Mouse (Mus musculus) kidney, embryonic 15.5 days (tissue): Measurements from ENCODE around the gene 4933407L21Rik. TPM values are rescaled to one million over a fixed set of nuclear protein-coding genes. Genes with fewer than 3 reads are reported as not detected.
A peak's percentile ranks its signal among the peaks of the same experiment; 100 is the strongest.

Source experiments
- ATAC-seq: fragments of 200-750 bp; cut with Nextera tagmentation; replicated peaks from 2 replicates; pipeline ENCODE4 v1.8.0; 2017; ENCODE audit warnings: moderate TSS enrichment; ENCODE audit not compliant: low FRiP score
- H3K27ac ChIP-seq: fragments of 300-500 bp; sonication (generic); 2 replicates; pipeline ENCODE4 v1.5.1; 2015; ENCODE audit warnings: mild to moderate bottlenecking, inconsistent platforms
- H3K27me3 ChIP-seq: fragments of 300-500 bp; sonication (generic); 2 replicates; pipeline ENCODE4 v1.6.1; 2015; ENCODE audit warnings: inconsistent platforms
- H3K36me3 ChIP-seq: fragments of 300-500 bp; sonication (generic); 2 replicates; pipeline ENCODE4 v1.6.1; 2015; ENCODE audit warnings: inconsistent platforms
- H3K4me1 ChIP-seq: fragments of 300-500 bp; sonication (generic); 2 replicates; pipeline ENCODE4 v1.6.1; 2015; ENCODE audit warnings: inconsistent platforms
- H3K4me2 ChIP-seq: fragments of 300-500 bp; sonication (generic); 2 replicates; pipeline ENCODE4 v1.6.1; 2015; ENCODE audit warnings: moderate library complexity, mild to moderate bottlenecking, inconsistent platforms
- H3K4me3 ChIP-seq: fragments of 300-500 bp; sonication (generic); replicated peaks from 2 replicates; pipeline ENCODE4 v1.5.1; 2015; ENCODE audit warnings: mild to moderate bottlenecking, inconsistent platforms
- H3K9ac ChIP-seq: fragments of 300-500 bp; sonication (generic); 2 replicates; pipeline ENCODE4 v1.6.1; 2015; ENCODE audit warnings: mild to moderate bottlenecking, inconsistent platforms
- H3K9me3 ChIP-seq: fragments of 300-500 bp; sonication (generic); replicated peaks from 2 replicates; pipeline ENCODE4 v1.6.1; 2016; ENCODE audit warnings: inconsistent platforms
- WGBS: fragments of 180-500 bp; shearing (Covaris S2); methylation state at CpG from one replicate; pipeline ENCODE4 v1.1.7; 2015; ENCODE audit warnings: mixed read lengths; 5-methylcytosine and 5-hydroxymethylcytosine counted together
- polyA plus RNA-seq: library from polyadenylated mRNA; unstranded; fragments of >200 nt; fragmentation: Nextera tagmentation; extraction: Ambion mirVana; gene quantifications from 2 replicates; pipeline ENCODE4 v1.2.1, GENCODE M21; 2015

Gene 4933407L21Rik
- polyA plus RNA-seq, 1 experiment from 2014 or later, result 1.5 TPM

- Histone ChIP-seq H3K4me1 (0 out of 2 replicates have a peak, but pooled peaks cover 7% of the 10 kb centered on the region), H3K27ac (no peak overlapping the region), H3K36me3 (no peaks in the 10 kb centered on the region), H3K27me3 (no peaks in the 10 kb centered on the region), H3K4me2 (no peak overlapping the region), H3K9me3 (no peaks in the 10 kb centered on the region), H3K4me3 (no peak overlapping the region), H3K9ac (no peak overlapping the region)
- WGBS, result 69% methylated on average over 7 of the region's 7 CpGs
- ATAC-seq, result no peak
Observed at GRCm38 (mm10) chr1:85922127-85922864, 6.0 kb upstream of the 4933407L21Rik start.

- ATAC-seq, result no peak
- H3K4me2 ChIP-seq, result no peak overlapping the region
- no peak overlapping the region for H3K9ac ChIP-seq
- no peaks in the 10 kb centered on the region for H3K9me3 ChIP-seq
- H3K4me3 ChIP-seq, result no peak overlapping the region
- H3K36me3 ChIP-seq, result no peaks in the 10 kb centered on the region
- H3K4me1 ChIP-seq, result 0 out of 2 replicates have a peak, but pooled peaks cover 10% of the 10 kb centered on the region
- H3K27ac ChIP-seq, result no peak overlapping the region
- 66% methylated on average over 5 of the region's 5 CpGs for WGBS
- H3K27me3 ChIP-seq, result no peaks in the 10 kb centered on the region
Observed at GRCm38 (mm10) chr1:85922865-85923211, 5.4 kb upstream of the 4933407L21Rik start.

GRCm38 (mm10) chr1:85925183-85925582, 3.1 kb upstream of the 4933407L21Rik start:
- no peaks in the 10 kb centered on the region for H3K36me3 ChIP-seq
- H3K4me1 ChIP-seq, result peaks cover 21% of the 10 kb centered on the region
- no peaks in the 10 kb centered on the region for H3K9me3 ChIP-seq
- H3K27ac ChIP-seq, result no peak overlapping the region
- ATAC-seq, result no peak
- no peak overlapping the region for H3K4me2 ChIP-seq
- no peak overlapping the region for H3K9ac ChIP-seq
- no peaks in the 10 kb centered on the region for H3K27me3 ChIP-seq
- WGBS, result 76% methylated on average over 5 of the region's 5 CpGs
- no peak overlapping the region for H3K4me3 ChIP-seq

- H3K27me3 ChIP-seq, result no peaks in the 10 kb centered on the region
- H3K4me2 ChIP-seq, result no peak overlapping the region
- H3K4me1 ChIP-seq, result peaks cover 34% of the 10 kb centered on the region
- no peak overlapping the region for H3K9ac ChIP-seq
- no peaks in the 10 kb centered on the region for H3K36me3 ChIP-seq
- ATAC-seq, result peak; percentile 27
- peak overlapping the region; percentile 61 for H3K27ac ChIP-seq
- no peak overlapping the region for H3K4me3 ChIP-seq
- no peaks in the 10 kb centered on the region for H3K9me3 ChIP-seq
- 30% methylated on average over 4 of the region's 4 CpGs for WGBS
Observed at GRCm38 (mm10) chr1:85928688-85929065, 394 bp downstream of the 4933407L21Rik start.

GRCm38 (mm10) chr1:85929406-85929805, 1.1 kb downstream of the 4933407L21Rik start:
- Histone ChIP-seq H3K4me2 (no peak overlapping the region), H3K27me3 (no peaks in the 10 kb centered on the region), H3K9ac (no peak overlapping the region), H3K9me3 (no peaks in the 10 kb centered on the region), H3K36me3 (no peaks in the 10 kb centered on the region), H3K4me3 (no peak overlapping the region), H3K27ac (peak overlapping the region; percentile 61; the same call in 1 of the 2 replicates), H3K4me1 (peaks cover 41% of the 10 kb centered on the region)
- ATAC-seq, result no peak
- WGBS, result 79% methylated on average over 6 of the region's 6 CpGs

- no peak overlapping the region for H3K27ac ChIP-seq
- no peak overlapping the region for H3K4me2 ChIP-seq
- H3K27me3 ChIP-seq, result no peaks in the 10 kb centered on the region
- no peak overlapping the region for H3K9ac ChIP-seq
- ATAC-seq, result no peak
- peaks cover 49% of the 10 kb centered on the region for H3K4me1 ChIP-seq
- H3K36me3 ChIP-seq, result no peaks in the 10 kb centered on the region
- H3K9me3 ChIP-seq, result no peaks in the 10 kb centered on the region
- H3K4me3 ChIP-seq, result no peak overlapping the region
- WGBS, result 84% methylated on average over 5 of the region's 5 CpGs
Observed at GRCm38 (mm10) chr1:85931170-85931569, 2.9 kb downstream of the 4933407L21Rik start.

- peak; percentile 78 for ATAC-seq
- no peak overlapping the region for H3K9ac ChIP-seq
- H3K9me3 ChIP-seq, result no peaks in the 10 kb centered on the region
Observed at GRCm38 (mm10) chr1:85933226-85933625, 4.9 kb downstream of the 4933407L21Rik start.

GRCm38 (mm10) chr1:85933631-85934465, 5.6 kb downstream of the 4933407L21Rik start:
- Histone ChIP-seq H3K9ac (no peak overlapping the region), H3K4me1 (peaks cover 49% of the 10 kb centered on the region), H3K4me3 (peak overlapping the region; percentile 3; the same call in 1 of the 2 replicates), H3K9me3 (no peaks in the 10 kb centered on the region), H3K27ac (peak overlapping the region; percentile 90), H3K27me3 (no peaks in the 10 kb centered on the region), H3K4me2 (peak overlapping the region; percentile 43), H3K36me3 (no peaks in the 10 kb centered on the region)
- ATAC-seq, result peak; percentile 74
- WGBS, result 5% methylated on average over 11 of the region's 11 CpGs

More at GRCm38 (mm10) chr1:85933226-85933625, 4.9 kb downstream of the 4933407L21Rik start:
- Histone ChIP-seq H3K4me2 (peak overlapping the region; percentile 43), H3K4me1 (peaks cover 55% of the 10 kb centered on the region), H3K27me3 (no peaks in the 10 kb centered on the region), H3K27ac (peak overlapping the region; percentile 90), H3K36me3 (no peaks in the 10 kb centered on the region), H3K4me3 (peak overlapping the region; percentile 3; the same call in 1 of the 2 replicates)
- WGBS, result 9% methylated on average over 7 of the region's 7 CpGs

GRCm38 (mm10) chr1:85934560-85934959, 6.3 kb downstream of the 4933407L21Rik start:
- Histone ChIP-seq H3K9ac (no peak overlapping the region), H3K36me3 (no peaks in the 10 kb centered on the region), H3K4me1 (peaks cover 43% of the 10 kb centered on the region), H3K4me3 (no peak overlapping the region), H3K4me2 (no peak overlapping the region), H3K27me3 (no peaks in the 10 kb centered on the region), H3K27ac (peak overlapping the region; percentile 90), H3K9me3 (no peaks in the 10 kb centered on the region)
- WGBS, result 13% methylated on average over 7 of the region's 7 CpGs
- ATAC-seq, result no peak

GRCm38 (mm10) chr1:85935148-85935852, 7.0 kb downstream of the 4933407L21Rik start:
- Histone ChIP-seq H3K9ac (no peak overlapping the region), H3K4me1 (peaks cover 43% of the 10 kb centered on the region), H3K27ac (no peak overlapping the region), H3K4me2 (no peak overlapping the region), H3K36me3 (no peaks in the 10 kb centered on the region), H3K9me3 (no peaks in the 10 kb centered on the region), H3K27me3 (no peaks in the 10 kb centered on the region), H3K4me3 (no peak overlapping the region)
- 62% methylated on average over 8 of the region's 8 CpGs for WGBS
- no peak for ATAC-seq

GRCm38 (mm10) chr1:85936265-85936664, 8.0 kb downstream of the 4933407L21Rik start:
- Histone ChIP-seq H3K4me2 (no peak overlapping the region), H3K4me1 (peaks cover 43% of the 10 kb centered on the region), H3K27ac (no peak overlapping the region), H3K9me3 (no peaks in the 10 kb centered on the region), H3K9ac (no peak overlapping the region), H3K4me3 (no peak overlapping the region), H3K36me3 (no peaks in the 10 kb centered on the region), H3K27me3 (no peaks in the 10 kb centered on the region)
- no peak for ATAC-seq
- 53% methylated on average over 6 of the region's 6 CpGs for WGBS

- Histone ChIP-seq H3K27me3 (no peaks in the 10 kb centered on the region), H3K36me3 (no peaks in the 10 kb centered on the region), H3K4me2 (no peak overlapping the region), H3K9ac (no peak overlapping the region), H3K9me3 (no peaks in the 10 kb centered on the region), H3K4me3 (no peak overlapping the region), H3K27ac (no peak overlapping the region), H3K4me1 (peaks cover 41% of the 10 kb centered on the region)
- WGBS, result 47% methylated on average over 1 of the region's 1 CpGs
- no peak for ATAC-seq
Observed at GRCm38 (mm10) chr1:85937323-85937722, 9.0 kb downstream of the 4933407L21Rik start.
